Mouse (Mus musculus): ENCODE data around the gene Zfp423.

Gene Zfp423

GRCm38 (mm10) chr8:87753636-87754035 is 205.8 kb downstream of the Zfp423 start:
- DNase-seq (ENCODE audit: extremely low read depth, insufficient read length, low spot score): no peak

- DNase-seq (ENCODE audit: extremely low read depth, insufficient read length, low spot score): no peak
These were observed 206.2 kb downstream of the Zfp423 start for GRCm38 (mm10) chr8:87753148-87753547.

GRCm38 (mm10) chr8:87752710-87753109 is 206.7 kb downstream of the Zfp423 start:
- DNase-seq (ENCODE audit: extremely low read depth, insufficient read length, low spot score): no peak

- no peak for DNase-seq (ENCODE audit: extremely low read depth, insufficient read length, low spot score)
These were observed 211.8 kb downstream of the Zfp423 start for GRCm38 (mm10) chr8:87747582-87747981.

GRCm38 (mm10) chr8:87747142-87747541 is 212.3 kb downstream of the Zfp423 start:
- no peak for DNase-seq (ENCODE audit: extremely low read depth, insufficient read length, low spot score)

- DNase-seq (ENCODE audit: extremely low read depth, insufficient read length, low spot score): no peak
These were observed 213.3 kb downstream of the Zfp423 start for GRCm38 (mm10) chr8:87746072-87746471.

- no peak for DNase-seq (ENCODE audit: extremely low read depth, insufficient read length, low spot score)
These were observed 214.2 kb downstream of the Zfp423 start for GRCm38 (mm10) chr8:87745125-87745698.

GRCm38 (mm10) chr8:87744556-87744955 is 214.8 kb downstream of the Zfp423 start:
- DNase-seq (ENCODE audit: extremely low read depth, insufficient read length, low spot score): no peak

GRCm38 (mm10) chr8:87742016-87742415 is 217.4 kb downstream of the Zfp423 start:
- DNase-seq (ENCODE audit: extremely low read depth, insufficient read length, low spot score): no peak

- no peak for DNase-seq (ENCODE audit: extremely low read depth, insufficient read length, low spot score)
These were observed 218.4 kb downstream of the Zfp423 start for GRCm38 (mm10) chr8:87740946-87741530.

GRCm38 (mm10) chr8:87737900-87738299 is 221.5 kb downstream of the Zfp423 start:
- no peak for DNase-seq (ENCODE audit: extremely low read depth, insufficient read length, low spot score)

- DNase-seq (ENCODE audit: extremely low read depth, insufficient read length, low spot score): no peak
These were observed 224.5 kb downstream of the Zfp423 start for GRCm38 (mm10) chr8:87734902-87735301.

GRCm38 (mm10) chr8:87734496-87734895 is 224.9 kb downstream of the Zfp423 start:
- no peak for DNase-seq (ENCODE audit: extremely low read depth, insufficient read length, low spot score)

GRCm38 (mm10) chr8:87731062-87731461 is 228.3 kb downstream of the Zfp423 start:
- DNase-seq (ENCODE audit: extremely low read depth, insufficient read length, low spot score): no peak

- no peak for DNase-seq (ENCODE audit: extremely low read depth, insufficient read length, low spot score)
These were observed 236.4 kb downstream of the Zfp423 start for GRCm38 (mm10) chr8:87723015-87723414.

- DNase-seq (ENCODE audit: extremely low read depth, insufficient read length, low spot score): no peak
These were observed 240.1 kb downstream of the Zfp423 start for GRCm38 (mm10) chr8:87719137-87719815.

- no peak for DNase-seq (ENCODE audit: extremely low read depth, insufficient read length, low spot score)
These were observed 241.9 kb downstream of the Zfp423 start for GRCm38 (mm10) chr8:87717445-87717844.

- DNase-seq (ENCODE audit: extremely low read depth, insufficient read length, low spot score): no peak
These were observed 242.6 kb downstream of the Zfp423 start for GRCm38 (mm10) chr8:87716726-87717248.

GRCm38 (mm10) chr8:87715731-87716682 is 243.4 kb downstream of the Zfp423 start:
- no peak for DNase-seq (ENCODE audit: extremely low read depth, insufficient read length, low spot score)

GRCm38 (mm10) chr8:87713946-87714345 is 245.4 kb downstream of the Zfp423 start:
- no peak for DNase-seq (ENCODE audit: extremely low read depth, insufficient read length, low spot score)

- no peak for DNase-seq (ENCODE audit: extremely low read depth, insufficient read length, low spot score)
These were observed 247.4 kb downstream of the Zfp423 start for GRCm38 (mm10) chr8:87711955-87712354.
